Mouse (Mus musculus) erythroblast, embryonic 14.5 days (primary cell): ENCODE data around the gene Arpc2. TPM values are rescaled to one million over a fixed set of nuclear protein-coding genes. Genes with fewer than 3 reads are reported as not detected.
"Not testable (repeated sequence)": the region's sequence is repeated elsewhere in the genome, so short reads cannot be mapped to it uniquely, and the experiment has no call there.

Source experiments
- H3K27me3 ChIP-seq: 2 replicates; pipeline ENCODE4 v1.6.1; 2012; ENCODE audit warnings: inconsistent platforms; ENCODE audit not compliant: control insufficient read depth
- H3K36me3 ChIP-seq: 2 replicates; pipeline ENCODE4 v1.6.1; 2012; ENCODE audit warnings: mild to moderate bottlenecking, inconsistent platforms; ENCODE audit not compliant: control insufficient read depth
- H3K4me1 ChIP-seq: 2 replicates; pipeline ENCODE4 v1.6.1; 2012; ENCODE audit warnings: inconsistent platforms; ENCODE audit not compliant: control insufficient read depth
- H3K4me3 ChIP-seq: replicated peaks from 2 replicates; pipeline ENCODE3; 2012; ENCODE audit warnings: moderate library complexity, mild to moderate bottlenecking, inconsistent platforms
- H3K9me3 ChIP-seq: 2 replicates; pipeline ENCODE4 v1.6.1; 2012; ENCODE audit warnings: low read length, inconsistent platforms, mixed read lengths; ENCODE audit not compliant: control insufficient read depth
- GATA1 ChIP-seq: IDR thresholded peaks from 2 replicates; pipeline ENCODE4 v1.6.1; 2012; ENCODE audit warnings: low read length, inconsistent platforms, mixed read lengths
- TAL1 ChIP-seq: IDR thresholded peaks from 3 replicates; pipeline ENCODE4 v1.6.1; 2012; ENCODE audit warnings: low read length, inconsistent platforms, mixed read lengths
- polyA plus RNA-seq: library from polyadenylated mRNA; stranded (reverse); fragments of >175 nt; gene quantifications from 2 replicates; pipeline ENCODE4 v1.2.3, GENCODE M21; 2012

Gene Arpc2
- polyA plus RNA-seq, 1 experiment, result 7.8 TPM

DNA sequence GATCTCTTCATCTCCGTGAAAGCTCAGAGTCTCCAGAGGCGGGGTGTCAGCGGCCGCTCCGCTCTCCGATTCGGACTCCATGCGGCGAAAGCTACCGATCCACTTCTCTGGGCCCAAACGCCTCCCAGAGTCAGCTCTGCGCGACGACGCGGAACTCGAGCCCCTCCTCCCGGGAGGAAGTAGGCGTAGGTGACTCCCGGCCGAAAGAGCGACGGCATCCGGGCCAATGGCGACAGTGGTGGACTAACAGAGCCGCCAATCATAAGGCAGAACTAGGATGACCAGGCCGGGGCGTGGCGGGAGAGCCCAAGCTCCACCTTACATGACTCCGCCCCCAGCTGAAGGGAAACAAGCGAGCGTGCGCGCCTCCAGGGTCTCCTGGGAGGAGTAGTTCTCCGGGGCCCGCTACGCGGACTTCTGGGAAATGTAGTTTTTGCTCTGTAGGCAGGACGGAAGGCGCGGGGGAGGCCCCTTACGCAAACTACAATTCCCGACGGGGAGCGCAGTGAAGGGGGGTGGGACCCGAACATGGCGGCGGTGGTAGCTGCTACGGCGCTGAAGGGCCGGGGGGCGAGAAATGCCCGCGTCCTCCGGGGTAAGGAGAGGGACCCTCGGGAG lies 48.8 kb downstream of the Arpc2 start, which contains the start of the genes Aamp and Pnkd:
Gene Aamp (minus strand): TSS at position 196 of the 618 bp plus-strand sequence.
Gene Pnkd (plus strand): TSS at position 388 of the 618 bp plus-strand sequence.
- TF ChIP-seq GATA1 (no peak), TAL1 (no peak)
- H3K36me3 ChIP-seq, result peaks cover 61% of the 10 kb centered on the region
- peaks cover 56% of the 10 kb centered on the region for H3K4me1 ChIP-seq

GRCm38 (mm10) chr1:74285212-74286010 lies 49.5 kb downstream of the Arpc2 start:
- H3K36me3 ChIP-seq, result peaks cover 61% of the 10 kb centered on the region
- H3K4me1 ChIP-seq, result peaks cover 56% of the 10 kb centered on the region

More for the DNA sequence above, 48.8 kb downstream of the Arpc2 start, which contains the start of the genes Aamp and Pnkd:
- Histone ChIP-seq H3K9me3 (no peaks in the 10 kb centered on the region), H3K27me3 (no peaks in the 10 kb centered on the region), H3K4me3 (peak within 1 kb of the TSS; percentile 83)

GRCm38 (mm10) chr1:74286869-74287607 lies 51.2 kb downstream of the Arpc2 start:
- not testable (repeated sequence) for H3K4me3 ChIP-seq, H3K9me3 ChIP-seq, H3K27me3 ChIP-seq
- peaks cover 59% of the 10 kb centered on the region for H3K36me3 ChIP-seq
- peaks cover 51% of the 10 kb centered on the region for H3K4me1 ChIP-seq

More at GRCm38 (mm10) chr1:74285212-74286010, 49.5 kb downstream of the Arpc2 start:
- H3K4me3 ChIP-seq, result peak overlapping the region; percentile 83
- H3K27me3 ChIP-seq, result no peaks in the 10 kb centered on the region
- TF ChIP-seq TAL1 (no peak), GATA1 (no peak)
- H3K9me3 ChIP-seq, result no peaks in the 10 kb centered on the region

DNA sequence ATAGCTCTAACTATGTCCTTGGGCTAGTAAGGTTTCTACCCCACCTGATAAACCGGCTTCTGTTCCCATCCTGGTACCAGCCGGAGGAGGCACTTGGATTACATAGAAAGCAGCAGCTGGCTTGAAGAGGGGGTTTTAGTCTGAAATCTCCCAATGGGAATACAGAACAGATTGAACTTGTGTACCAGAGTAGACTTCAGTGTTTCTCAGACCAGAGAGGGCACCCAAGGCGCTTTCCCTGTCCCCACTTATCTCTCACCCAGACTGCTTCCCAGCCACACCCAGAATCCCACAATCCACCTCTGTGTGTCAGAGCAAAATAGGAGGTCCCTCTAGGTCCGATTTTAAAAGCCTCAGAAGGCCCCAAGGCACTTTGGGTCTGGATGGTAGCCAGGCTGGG lies 52.4 kb downstream of the Arpc2 start:
- H3K27me3 ChIP-seq, result no peaks in the 10 kb centered on the region
- H3K4me1 ChIP-seq, result peaks cover 48% of the 10 kb centered on the region
- TF ChIP-seq TAL1, result no peak
- no peak for TF ChIP-seq GATA1
- H3K4me3 ChIP-seq, result no peak overlapping the region
- H3K9me3 ChIP-seq, result no peaks in the 10 kb centered on the region
- H3K36me3 ChIP-seq, result peaks cover 59% of the 10 kb centered on the region

DNA sequence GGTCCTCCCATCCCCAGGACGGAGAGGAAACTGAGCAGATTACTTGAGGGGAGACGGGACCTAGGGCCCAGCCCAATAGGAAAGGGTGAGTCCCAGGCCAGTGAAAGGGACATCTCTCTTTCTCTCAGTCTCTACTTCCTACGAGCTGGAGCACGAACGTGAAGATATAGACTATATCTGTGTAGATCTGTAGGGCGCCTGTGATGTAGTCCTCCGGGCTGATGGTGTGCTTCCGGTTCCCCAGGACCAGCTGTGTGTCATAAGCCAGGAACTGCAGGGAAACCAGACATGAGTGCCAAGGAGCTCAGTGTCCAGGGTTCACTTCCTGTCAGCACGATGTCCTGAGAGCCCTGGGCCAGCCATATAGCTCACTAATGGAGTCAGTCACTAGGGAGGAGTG lies 53.4 kb downstream of the Arpc2 start:
- H3K36me3 ChIP-seq, result peaks cover 68% of the 10 kb centered on the region
- H3K9me3 ChIP-seq, result no peaks in the 10 kb centered on the region
- TF ChIP-seq GATA1 (no peak), TAL1 (no peak)
- peaks cover 50% of the 10 kb centered on the region for H3K4me1 ChIP-seq
- H3K27me3 ChIP-seq, result no peaks in the 10 kb centered on the region
- H3K4me3 ChIP-seq, result no peak overlapping the region

GRCm38 (mm10) chr1:74289740-74290139 lies 53.9 kb downstream of the Arpc2 start:
- no peak for TF ChIP-seq GATA1
- TF ChIP-seq TAL1, result no peak
- Histone ChIP-seq H3K4me1 (peaks cover 53% of the 10 kb centered on the region), H3K27me3 (no peaks in the 10 kb centered on the region), H3K4me3 (no peak overlapping the region), H3K36me3 (peaks cover 71% of the 10 kb centered on the region), H3K9me3 (no peaks in the 10 kb centered on the region)

- no peaks in the 10 kb centered on the region for H3K9me3 ChIP-seq
- H3K4me1 ChIP-seq, result peaks cover 56% of the 10 kb centered on the region
- no peak for TF ChIP-seq TAL1
- no peak for TF ChIP-seq GATA1
- H3K4me3 ChIP-seq, result no peak overlapping the region
- H3K36me3 ChIP-seq, result peaks cover 75% of the 10 kb centered on the region
- no peaks in the 10 kb centered on the region for H3K27me3 ChIP-seq
Measured at GRCm38 (mm10) chr1:74290141-74290540, 54.3 kb downstream of the Arpc2 start.

GRCm38 (mm10) chr1:74292331-74293020 lies 56.6 kb downstream of the Arpc2 start:
- Histone ChIP-seq H3K4me3 (no peak overlapping the region), H3K4me1 (peaks cover 58% of the 10 kb centered on the region), H3K36me3 (peaks cover 83% of the 10 kb centered on the region), H3K27me3 (no peaks in the 10 kb centered on the region), H3K9me3 (no peaks in the 10 kb centered on the region)
- no peak for TF ChIP-seq GATA1
- no peak for TF ChIP-seq TAL1
